Mouse (Mus musculus) layer of hippocampus, adult 8-10 months (tissue): ENCODE results near the gene Nrbf2. TPM values are rescaled to one million over a fixed set of nuclear protein-coding genes. Genes with fewer than 3 reads are reported as not detected.

Source experiments
- DNase-seq, 2 experiments: peaks; one replicate each; pipeline ENCODE4 v3.0.0; 2022; ENCODE audit warnings: low spot score in 2 of 2
- total RNA-seq, 4 experiments: library from RNA; stranded (reverse); gene quantifications; 2 replicates each; pipeline ENCODE4 v1.2.4; 2022

Nrbf2 gene
- total RNA-seq, 4 experiments from 2014 or later, result 16.6 to 22.1 (median 17.7) TPM

GRCm38 (mm10) chr10:67216872-67217271 is 68.2 kb downstream of the Nrbf2 start:
- no peak for DNase-seq

Other genes starting within 250 kb of the Nrbf2 start
- 100 to 1,000 TPM in 2 of 4 experiments, 10 to 100 TPM in 2; 90.8 to 103 (median 98.5) TPM for gene Jmjd1c, start 189.2 kb downstream of the Nrbf2 start, total RNA-seq
- gene Reep3, start 188.4 kb downstream of the Nrbf2 start, total RNA-seq, result 10 to 100 TPM; 21.0 to 24.7 (median 22.3) TPM